20 mouse cellular contexts compared by ENCODE assay signal in genomic region chr3:70138926-70139325, GRCm38 (mm10).
"Had no signal": no experiment of that assay in that cellular context is flagged by ENCODE, and none has a peak within 500 bp of the region (broad histone marks: within the 10 kb centered on the region; RNA-seq: fewer than 3 reads in every experiment).

No protein-coding gene starts in this region.

- H3K9me3 ChIP-seq: limb, embryonic 13.5 days; liver, embryonic 13.5 days; megakaryocyte, embryonic 14.5 days; midbrain, embryonic 10.5 days; neural tube, embryonic 12.5 days; neural tube, embryonic 15.5 days had no signal

- H3K27me3 ChIP-seq: limb, embryonic 13.5 days; liver, embryonic 13.5 days; megakaryocyte, embryonic 14.5 days; neural tube, embryonic 12.5 days; neural tube, embryonic 15.5 days had no signal

- ATAC-seq: intestine, embryonic 16.5 days had no signal

- H3K9ac ChIP-seq: limb, embryonic 13.5 days; liver, embryonic 13.5 days; neural tube, embryonic 12.5 days; neural tube, embryonic 15.5 days had no signal

- H3K4me3 ChIP-seq: layer of hippocampus, adult 2 months; limb, embryonic 13.5 days; liver, embryonic 13.5 days; megakaryocyte, embryonic 14.5 days; midbrain, embryonic 10.5 days; neural tube, embryonic 12.5 days; neural tube, embryonic 15.5 days had no signal

- H3K36me3 ChIP-seq: limb, embryonic 13.5 days; liver, embryonic 13.5 days; midbrain, embryonic 10.5 days; neural tube, embryonic 12.5 days; neural tube, embryonic 15.5 days had no signal

- H3K27ac ChIP-seq: layer of hippocampus, adult 2 months; limb, embryonic 13.5 days; liver, embryonic 13.5 days; midbrain, embryonic 10.5 days; neural tube, embryonic 12.5 days; neural tube, embryonic 15.5 days; stomach, postnatal 0 days had no signal

- H3K4me2 ChIP-seq: limb, embryonic 13.5 days; liver, embryonic 13.5 days; neural tube, embryonic 12.5 days; neural tube, embryonic 15.5 days had no signal

- DNase-seq: kidney, adult 18-20 months; kidney, adult 9 months; kidney, postnatal 25 days; layer of hippocampus, adult 9-11 months; liver, embryonic 13.5 days; lung, adult 2 months; right cerebral cortex, adult 18-20 months; right cerebral cortex, postnatal 14 days; right cerebral cortex, postnatal 4 days; thymus, adult 2 months; thymus, postnatal 14 days; thymus, postnatal 4 days had no signal

- H3K4me1 ChIP-seq: liver, embryonic 13.5 days; megakaryocyte, embryonic 14.5 days; midbrain, embryonic 10.5 days; neural tube, embryonic 12.5 days had no signal
